Mouse (Mus musculus) embryonic fibroblast, embryonic 13.5 days (primary cell): ENCODE results near the gene Nudt5. TPM values are rescaled to one million over a fixed set of nuclear protein-coding genes. Genes with fewer than 3 reads are reported as not detected.

Experiments
- H3K27ac ChIP-seq: 2 replicates; pipeline ENCODE4 v1.5.1; 2012; ENCODE audit warnings: low read length, control low read depth, inconsistent platforms; ENCODE audit not compliant: insufficient read depth
- H3K4me1 ChIP-seq: 2 replicates; pipeline ENCODE4 v1.6.1; 2011; ENCODE audit warnings: low read length; ENCODE audit not compliant: control insufficient read depth, insufficient read depth
- H3K4me3 ChIP-seq: 2 replicates; pipeline ENCODE4 v1.5.1; 2011; ENCODE audit warnings: mild to moderate bottlenecking, control low read depth, low read length; ENCODE audit not compliant: insufficient read depth
- CTCF ChIP-seq: IDR thresholded peaks from 2 replicates; pipeline ENCODE4 v1.5.1; 2011; ENCODE audit warnings: mild to moderate bottlenecking, control low read depth, low read length, moderate library complexity, borderline replicate concordance; ENCODE audit not compliant: insufficient read depth
- POLR2A ChIP-seq: IDR thresholded peaks from 2 replicates; pipeline ENCODE4 v1.6.1; 2011; ENCODE audit warnings: low read depth, mild to moderate bottlenecking, control low read depth, low read length, moderate library complexity
- polyA plus RNA-seq: library from polyadenylated mRNA; stranded (reverse); fragments of >200 nt; gene quantifications from 2 replicates; pipeline ENCODE4 v1.2.4, GENCODE M21; 2011; ENCODE audit warnings: low read depth; ENCODE audit not compliant: missing spikeins, insufficient read length

The Nudt5 gene
- polyA plus RNA-seq, 1 experiment: 89.6 TPM

DNA sequence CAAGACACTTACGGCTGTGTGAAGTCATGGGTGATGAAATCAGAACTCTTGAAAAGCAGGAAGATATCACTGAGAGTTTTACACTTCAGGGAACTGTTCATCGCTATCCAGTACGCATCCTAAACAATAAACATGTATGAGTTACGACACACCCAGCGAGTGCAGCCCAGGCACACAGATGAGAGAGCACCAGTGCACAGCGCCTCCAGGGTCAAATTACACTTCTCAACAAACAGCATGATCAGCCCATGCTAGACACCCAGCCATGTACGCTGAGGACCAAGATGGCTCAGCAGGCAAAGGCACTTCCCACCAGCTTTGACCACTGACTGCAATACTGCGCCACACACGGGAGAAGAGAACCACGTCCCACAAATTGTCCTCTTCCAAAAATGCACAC, 23.6 kb upstream of the Nudt5 start:
- TF ChIP-seq CTCF: no peak
- TF ChIP-seq POLR2A: no peak
- Histone ChIP-seq H3K27ac (no peak overlapping the region), H3K4me1 (no peaks in the 10 kb centered on the region), H3K4me3 (no peak overlapping the region)

DNA sequence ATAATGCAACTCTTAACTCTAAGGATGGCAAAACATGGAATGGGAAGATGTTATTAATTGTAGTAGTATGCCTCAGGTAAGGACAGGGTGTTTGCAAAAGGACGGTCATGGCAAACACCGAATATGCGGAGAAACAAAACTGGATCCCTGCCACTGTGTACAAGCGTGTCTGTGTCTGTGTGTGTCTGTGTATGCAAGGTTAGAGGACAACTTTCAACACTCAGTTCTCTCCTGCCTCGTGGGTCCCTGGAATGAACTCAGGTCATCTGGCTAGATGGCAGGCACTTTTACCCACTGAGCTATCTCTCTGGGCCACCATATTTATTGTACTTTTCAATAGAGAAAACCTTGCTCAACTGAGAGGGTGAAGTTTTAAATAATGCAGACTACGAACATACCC, 22.4 kb upstream of the Nudt5 start:
- H3K4me3 ChIP-seq: no peak overlapping the region
- TF ChIP-seq POLR2A (no peak), CTCF (no peak)
- no peak overlapping the region for H3K27ac ChIP-seq
- no peaks in the 10 kb centered on the region for H3K4me1 ChIP-seq

DNA sequence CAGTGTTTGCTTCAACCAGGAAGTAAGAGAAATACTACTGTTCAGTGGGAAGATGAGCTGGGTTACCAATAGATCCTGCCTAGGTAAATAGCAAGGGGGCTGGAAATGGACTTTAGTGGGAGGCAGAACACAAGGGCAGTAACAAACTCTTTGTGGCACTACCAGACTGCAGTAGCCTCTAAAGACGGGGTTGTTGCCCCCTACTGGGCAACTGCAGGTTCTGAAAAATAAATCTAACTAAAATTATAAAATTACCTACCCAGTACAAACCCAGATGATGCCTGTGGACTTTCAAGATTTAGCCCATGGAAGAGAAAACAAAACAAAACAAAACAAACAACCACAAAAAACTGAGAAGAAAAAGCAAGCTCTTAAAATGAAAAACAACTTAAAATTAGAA, 20.6 kb upstream of the Nudt5 start:
- Histone ChIP-seq H3K27ac (no peak overlapping the region), H3K4me1 (no peaks in the 10 kb centered on the region), H3K4me3 (no peak overlapping the region)
- TF ChIP-seq POLR2A (no peak), CTCF (no peak)

DNA sequence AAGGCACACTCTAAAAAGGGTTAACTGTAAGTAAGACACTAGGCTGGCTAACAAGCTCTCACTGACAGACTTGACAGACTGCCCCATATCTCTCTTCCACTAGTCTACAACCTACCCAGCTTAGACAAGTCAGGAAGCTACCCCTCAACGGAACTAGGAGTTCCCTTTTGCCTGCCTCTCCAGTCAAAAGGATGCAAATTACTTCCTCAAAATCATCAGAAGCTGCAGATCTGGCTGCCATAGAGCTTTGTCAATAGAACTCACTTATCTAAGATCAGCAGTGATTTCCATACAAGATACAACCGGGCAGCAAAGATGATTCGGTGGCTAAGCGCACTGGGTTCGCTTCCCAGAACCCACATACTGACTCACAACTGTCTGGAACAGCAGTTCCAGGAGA, 20.1 kb upstream of the Nudt5 start:
- no peak for TF ChIP-seq POLR2A
- TF ChIP-seq CTCF: no peak
- H3K4me3 ChIP-seq: no peak overlapping the region
- no peak overlapping the region for H3K27ac ChIP-seq
- H3K4me1 ChIP-seq: no peaks in the 10 kb centered on the region

DNA sequence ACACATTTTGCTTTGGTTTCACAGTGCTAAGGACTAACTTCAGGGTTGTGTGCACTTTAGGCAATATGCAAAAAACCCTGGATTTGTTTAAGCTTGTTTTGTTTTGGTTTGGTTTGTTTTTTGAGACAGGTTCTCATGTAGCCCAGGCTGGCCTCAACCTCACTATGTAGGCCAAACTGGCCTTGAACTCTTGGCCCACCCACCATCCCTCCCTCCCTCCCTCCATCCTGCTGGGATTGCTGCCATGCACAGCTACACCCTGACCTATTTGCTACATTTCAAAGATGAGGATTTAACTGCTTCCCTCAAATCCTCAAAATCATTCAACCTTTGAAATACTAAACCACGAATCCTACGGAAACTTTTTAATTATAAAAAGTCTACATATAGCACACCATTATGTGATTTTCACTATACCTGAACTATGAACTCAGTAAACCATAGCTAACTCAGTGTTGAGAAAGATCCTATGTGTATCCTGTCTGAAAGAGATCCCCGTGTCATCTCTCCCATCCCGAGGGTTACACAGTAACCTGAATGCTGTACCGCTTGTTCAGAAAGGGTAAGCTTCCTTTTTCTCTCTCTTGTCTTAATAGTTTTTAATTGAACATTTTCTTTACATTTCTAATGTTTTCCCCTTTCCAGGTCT, 19.4 kb upstream of the Nudt5 start:
- H3K4me3 ChIP-seq: no peak overlapping the region
- no peaks in the 10 kb centered on the region for H3K4me1 ChIP-seq
- TF ChIP-seq POLR2A: no peak
- TF ChIP-seq CTCF: no peak
- H3K27ac ChIP-seq: no peak overlapping the region

DNA sequence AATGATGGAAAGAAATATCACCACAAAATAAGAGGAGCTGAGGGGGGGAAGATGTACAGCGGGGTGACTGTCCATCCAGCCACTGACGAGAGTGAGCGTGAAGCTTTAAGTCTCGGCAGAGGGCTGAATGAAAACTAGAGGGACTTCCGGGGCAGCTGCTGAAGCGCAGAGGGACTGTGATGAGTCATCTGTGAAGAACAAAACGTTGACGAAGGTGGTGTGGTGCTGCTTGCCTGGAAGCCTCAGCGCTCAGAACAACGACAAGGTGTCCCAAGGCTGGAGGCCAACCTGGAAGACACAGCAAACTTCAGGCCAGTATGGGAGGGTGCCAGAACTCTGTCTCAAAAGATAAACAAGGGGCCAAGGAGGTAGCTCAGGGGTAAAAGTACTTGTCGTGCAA, 4.0 kb upstream of the Nudt5 start:
- Histone ChIP-seq H3K4me1 (peaks cover 2% of the 10 kb centered on the region; the same call in 1 of the 2 replicates), H3K4me3 (no peak overlapping the region), H3K27ac (no peak overlapping the region)
- TF ChIP-seq CTCF (no peak), POLR2A (no peak)

DNA sequence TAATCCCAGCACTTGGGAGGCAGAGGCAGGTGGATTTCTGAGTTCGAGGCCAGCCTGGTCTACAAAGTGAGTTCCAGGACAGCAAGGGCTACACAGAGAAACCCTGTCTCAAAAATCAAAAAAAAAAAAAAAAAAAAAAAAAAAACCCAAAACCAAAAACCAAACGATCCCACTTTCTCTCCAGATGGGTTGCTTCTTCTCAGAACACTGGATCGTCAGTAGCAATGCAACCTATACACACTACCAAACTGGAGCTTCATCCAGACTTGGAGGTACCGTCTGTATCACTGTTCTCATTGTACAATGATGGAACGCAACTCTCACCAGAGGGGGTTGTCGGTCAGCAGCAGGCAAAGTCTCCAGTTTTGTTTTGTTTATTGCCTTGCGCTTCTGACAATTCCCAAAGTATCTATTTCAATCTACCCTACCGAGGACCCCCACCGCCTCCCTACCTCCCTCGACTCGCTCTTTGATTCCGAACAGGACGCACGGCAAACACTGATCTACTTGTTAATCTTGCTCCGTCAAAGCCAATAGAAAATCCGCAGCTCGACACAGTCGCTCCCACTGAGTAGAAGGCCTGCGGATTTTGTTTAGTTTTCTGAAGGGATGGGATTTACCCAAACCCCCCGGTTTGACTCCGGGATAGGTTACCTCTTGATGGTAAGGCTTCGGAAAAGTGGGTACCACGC, 492 bp upstream of the Nudt5 start:
- peaks cover 2% of the 10 kb centered on the region; the same call in 1 of the 2 replicates for H3K4me1 ChIP-seq
- H3K27ac ChIP-seq: peak overlapping the region; percentile 66; the same call in 1 of the 2 replicates
- peak overlapping the region; percentile 71 for H3K4me3 ChIP-seq
- no peak for TF ChIP-seq CTCF
- no peak for TF ChIP-seq POLR2A

DNA sequence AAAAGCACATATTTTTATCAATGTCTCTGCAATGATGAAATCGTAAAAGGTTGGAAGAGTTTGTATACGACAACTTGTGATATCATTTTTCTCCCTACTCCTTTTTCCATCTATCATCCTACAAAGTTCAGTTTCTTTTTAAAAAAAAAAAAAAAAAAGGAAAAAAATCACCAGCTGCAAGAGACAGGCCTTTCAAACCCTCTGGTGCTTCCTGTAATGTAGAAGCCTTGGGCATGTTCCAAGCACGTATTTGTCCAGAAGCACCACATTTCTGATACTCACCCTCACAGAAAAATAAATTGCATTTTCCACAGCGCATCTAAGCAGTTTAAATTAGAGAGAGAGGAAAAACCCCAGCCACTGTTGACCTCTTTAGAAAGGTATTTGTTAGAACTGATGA, 1.0 kb downstream of the Nudt5 start:
- peak overlapping the region; percentile 66; the same call in 1 of the 2 replicates for H3K27ac ChIP-seq
- no peak for TF ChIP-seq POLR2A
- no peak for TF ChIP-seq CTCF
- peak overlapping the region; percentile 71 for H3K4me3 ChIP-seq
- peaks cover 2% of the 10 kb centered on the region; the same call in 1 of the 2 replicates for H3K4me1 ChIP-seq

DNA sequence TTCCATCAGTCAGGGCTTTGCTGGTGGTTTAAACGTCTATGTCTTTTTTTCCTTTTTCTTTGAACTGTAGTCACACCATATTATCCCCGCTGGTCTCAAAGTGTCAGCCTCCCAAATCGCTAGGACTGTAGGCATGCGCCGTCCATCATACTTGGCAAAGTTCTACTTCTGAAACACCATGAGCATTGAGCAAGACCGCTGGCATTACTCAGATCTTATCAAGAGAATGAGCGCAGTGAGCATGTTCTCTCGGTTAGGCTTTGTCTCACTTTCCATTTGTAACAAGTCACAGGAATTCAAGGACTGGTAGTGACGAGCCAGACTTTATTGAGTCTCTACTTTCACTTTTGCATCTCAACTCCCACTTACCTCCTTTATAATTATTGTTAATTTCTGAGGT, 6.3 kb downstream of the Nudt5 start:
- Histone ChIP-seq H3K4me3 (no peak overlapping the region), H3K4me1 (no peaks in the 10 kb centered on the region; the same call in 1 of the 2 replicates), H3K27ac (no peak overlapping the region)
- TF ChIP-seq POLR2A (no peak), CTCF (no peak)

DNA sequence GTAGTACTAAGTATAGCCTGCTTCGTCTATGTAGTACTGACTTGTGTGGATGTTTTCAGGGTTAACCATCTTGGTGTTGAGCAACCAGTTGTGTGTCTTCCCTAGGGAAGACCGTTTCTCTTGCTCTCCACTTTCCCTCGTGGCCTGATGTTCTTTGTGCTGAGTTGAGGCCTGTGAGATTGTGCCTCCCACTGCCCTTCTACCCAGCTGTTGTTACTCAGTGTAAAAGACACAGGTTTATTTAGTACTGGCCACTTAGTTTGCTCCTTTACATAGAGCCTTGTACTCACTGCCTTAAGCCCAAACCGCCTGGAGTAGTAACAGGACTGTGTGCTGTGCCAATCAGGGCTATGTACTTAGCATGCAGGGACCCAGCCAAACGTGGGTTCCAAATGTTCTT, 7.0 kb downstream of the Nudt5 start:
- no peak overlapping the region for H3K4me3 ChIP-seq
- H3K4me1 ChIP-seq: no peaks in the 10 kb centered on the region
- TF ChIP-seq CTCF (no peak), POLR2A (no peak)
- no peak overlapping the region for H3K27ac ChIP-seq

DNA sequence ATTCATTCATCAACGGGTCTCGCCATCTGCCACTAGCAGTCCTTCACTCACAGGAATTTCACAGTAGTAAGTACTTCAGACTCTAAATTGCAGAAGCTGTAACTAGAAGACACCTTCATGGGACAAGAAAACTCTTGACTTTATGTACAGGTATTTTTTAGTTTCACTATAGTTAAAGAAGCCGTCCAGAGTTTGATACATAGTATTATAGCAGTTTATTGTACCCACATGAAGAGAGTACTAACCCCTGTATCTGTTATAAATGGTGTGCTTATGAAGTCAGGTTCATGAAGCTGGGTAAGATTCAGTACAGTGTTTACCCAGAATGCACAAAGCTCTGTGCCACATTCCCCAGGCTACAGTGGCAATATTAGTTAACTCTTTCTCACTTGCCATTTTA, 18.0 kb downstream of the Nudt5 start, which contains the start of gene Gm13199:
Gm13199 (minus strand) TSS at position 101 of the 400 bp plus-strand sequence.
- Histone ChIP-seq H3K4me1 (no peaks in the 10 kb centered on the region), H3K4me3 (no peak within 1 kb of the TSS)
- TF ChIP-seq POLR2A (no peak), CTCF (no peak)

More for the DNA sequence above, 18.0 kb downstream of the Nudt5 start, which contains the start of gene Gm13199:
- H3K27ac ChIP-seq: no peak within 1 kb of the TSS
